Mouse (Mus musculus) telencephalon, adult 2 months (tissue): ENCODE measurements at regions not wholly inside any gene's neighbourhood (a gene's known extent, or its start where the extent isn't known, plus 50 kb on each side); places are given as distances from the start of the nearest gene placed in this dataset.
"Not testable (repeated sequence)": the region's sequence is repeated elsewhere in the genome, so short reads cannot be mapped to it uniquely, and the experiment has no call there.

Source experiments
- DNase-seq: peaks from one replicate; pipeline ENCODE4 v3.0.0-alpha.2; 2011; ENCODE audit warnings: low read depth, low spot score

DNA sequence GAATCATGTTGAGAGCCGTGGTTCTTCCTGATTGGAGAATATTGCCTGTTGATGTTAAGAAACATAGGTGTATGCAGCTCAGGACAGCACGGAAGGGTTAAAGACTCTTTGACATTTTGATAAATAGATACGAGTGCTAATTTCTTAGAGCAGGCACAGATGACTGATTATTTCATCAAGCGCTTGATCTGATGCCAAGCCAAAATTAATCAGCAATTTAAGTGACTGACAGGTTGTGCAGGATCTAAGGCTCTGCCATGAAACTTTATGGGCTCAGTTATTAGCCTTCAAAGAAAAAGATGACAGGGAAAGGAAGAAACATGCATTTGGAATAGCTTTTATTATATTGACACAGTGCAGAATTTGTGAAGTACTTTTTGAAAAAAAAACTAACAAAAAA lies 157.2 kb upstream of the Gje1 start:
- no peak for DNase-seq

DNA sequence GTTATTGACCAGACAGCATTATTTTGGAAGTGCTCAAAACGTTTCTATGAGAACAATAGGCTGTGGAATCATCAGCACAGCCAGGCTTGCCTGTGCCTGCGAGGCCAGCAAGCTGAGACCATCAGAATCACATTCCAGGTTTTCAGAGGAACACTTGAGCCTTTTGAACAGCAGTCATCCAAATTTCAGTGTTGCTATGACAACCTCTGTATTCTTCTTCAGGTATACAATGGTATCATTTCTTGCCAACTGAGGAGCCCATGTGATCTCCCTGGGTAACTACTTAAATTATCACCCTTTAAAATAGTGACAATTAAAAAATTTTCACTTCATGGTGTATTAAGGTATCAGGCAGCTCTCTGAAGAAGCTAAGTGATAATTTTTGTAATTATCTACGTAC lies 143.2 kb upstream of the Gje1 start:
- DNase-seq: peak; percentile 15

DNA sequence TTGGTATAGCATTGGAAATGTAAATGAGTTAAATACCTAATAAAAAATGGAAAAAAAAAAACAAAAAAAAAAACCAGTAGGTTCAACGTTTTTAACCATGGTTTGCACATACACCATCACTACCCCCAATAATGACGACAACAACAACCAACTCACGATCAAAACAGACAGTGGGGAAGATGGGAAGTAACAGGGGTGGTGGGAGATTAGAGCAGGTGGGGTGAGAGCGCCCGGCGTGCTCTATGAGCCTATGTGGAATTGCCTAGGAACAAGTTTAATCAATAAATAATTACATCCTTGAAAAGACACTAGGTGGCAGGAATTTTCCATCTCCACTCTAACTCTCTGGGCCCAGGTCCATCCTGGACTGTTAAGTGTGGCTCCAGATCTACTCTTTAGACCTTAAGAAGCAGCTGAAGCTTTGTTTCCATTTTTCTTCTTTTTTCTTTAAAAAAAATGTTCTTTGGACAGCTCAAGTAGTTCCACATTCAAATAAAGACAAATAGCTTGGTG lies 142.2 kb upstream of the Gje1 start:
- no peak for DNase-seq

DNA sequence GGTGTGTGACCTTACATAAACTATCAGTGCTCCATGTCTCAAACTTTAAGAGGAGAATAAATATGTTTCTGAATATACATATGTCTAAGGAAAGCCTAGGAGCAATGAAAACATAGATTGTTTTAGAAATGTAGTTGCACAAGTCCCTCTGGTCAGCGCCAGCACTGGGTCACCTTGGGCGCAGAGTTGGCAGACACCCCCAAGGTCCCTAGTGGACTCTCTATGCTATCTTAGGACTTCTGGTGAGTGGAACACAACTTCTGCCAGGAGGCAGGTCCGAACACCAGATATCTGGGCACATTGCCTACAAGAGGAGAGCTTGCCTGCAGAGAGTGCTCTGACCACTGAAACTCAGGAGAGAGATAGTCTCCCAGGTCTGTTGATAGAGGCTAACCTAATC lies 128.6 kb upstream of the Gje1 start:
- DNase-seq: not testable (repeated sequence)

DNA sequence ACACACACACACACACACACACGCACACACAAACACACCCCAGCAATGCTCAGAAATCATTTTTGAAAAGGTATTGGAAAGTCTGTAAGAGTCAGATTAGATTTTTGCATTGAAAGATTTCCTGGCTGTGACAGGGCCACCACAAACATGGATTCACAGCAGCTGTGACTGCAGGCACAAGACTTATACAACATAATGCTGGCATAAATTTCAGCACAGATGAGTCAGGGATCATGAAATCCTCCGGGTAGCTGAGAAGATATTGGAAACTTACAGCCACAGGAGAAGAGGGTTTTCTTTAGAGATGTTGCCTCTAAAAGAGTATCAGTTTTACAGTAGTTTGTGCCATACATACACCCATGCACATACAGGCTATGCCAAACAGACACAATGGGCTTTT lies 127.0 kb upstream of the Gje1 start:
- DNase-seq: peak; percentile 32
